Mouse (Mus musculus) urinary bladder, postnatal 14 days (tissue): ENCODE measurements at regions not wholly inside any gene's neighbourhood (a gene's known extent, or its start where the extent isn't known, plus 50 kb on each side); places are given as distances from the start of the nearest gene placed in this dataset.

Source experiments
- DNase-seq: peaks from one replicate; pipeline ENCODE4 v3.0.0; 2021; ENCODE audit warnings: low spot score

GRCm38 (mm10) chr11:48431316-48431715 is 368.8 kb upstream of the Rack1 start:
- no peak for DNase-seq

GRCm38 (mm10) chr11:48427423-48427822 is 372.7 kb upstream of the Rack1 start:
- no peak for DNase-seq

GRCm38 (mm10) chr11:48426446-48426845 is 373.7 kb upstream of the Rack1 start:
- no peak for DNase-seq

GRCm38 (mm10) chr11:48418066-48418756 is 381.9 kb upstream of the Rack1 start:
- DNase-seq = no peak

- DNase-seq = no peak
Observed at GRCm38 (mm10) chr11:48417615-48418014, 382.5 kb upstream of the Rack1 start.

GRCm38 (mm10) chr11:48398032-48398431 is 402.1 kb upstream of the Rack1 start:
- no peak for DNase-seq

- no peak for DNase-seq
Observed at GRCm38 (mm10) chr11:48381489-48381888, 392.7 kb upstream of the Sgcd start.

- DNase-seq = no peak
Observed at GRCm38 (mm10) chr11:48378044-48378443, 389.3 kb upstream of the Sgcd start.

GRCm38 (mm10) chr11:48377269-48377668 is 388.5 kb upstream of the Sgcd start:
- no peak for DNase-seq

GRCm38 (mm10) chr11:48351349-48352023 is 362.7 kb upstream of the Sgcd start:
- DNase-seq = no peak

- DNase-seq = no peak
Observed at GRCm38 (mm10) chr11:48314500-48314899, 325.7 kb upstream of the Sgcd start.

GRCm38 (mm10) chr11:48295370-48295769 is 306.6 kb upstream of the Sgcd start:
- DNase-seq = no peak

GRCm38 (mm10) chr11:48262492-48262891 is 273.7 kb upstream of the Sgcd start:
- no peak for DNase-seq

GRCm38 (mm10) chr11:48261089-48261488 is 272.3 kb upstream of the Sgcd start:
- DNase-seq = no peak

- DNase-seq = no peak
Observed at GRCm38 (mm10) chr11:48250678-48251317, 262.0 kb upstream of the Sgcd start.

- DNase-seq = no peak
Observed at GRCm38 (mm10) chr11:48249315-48249714, 260.5 kb upstream of the Sgcd start.

GRCm38 (mm10) chr11:48221156-48221555 is 232.4 kb upstream of the Sgcd start:
- no peak for DNase-seq

GRCm38 (mm10) chr11:48219157-48219556 is 230.4 kb upstream of the Sgcd start:
- DNase-seq = no peak

GRCm38 (mm10) chr11:48216762-48217161 is 228.0 kb upstream of the Sgcd start:
- no peak for DNase-seq

GRCm38 (mm10) chr11:48186604-48187003 is 197.8 kb upstream of the Sgcd start:
- no peak for DNase-seq

- no peak for DNase-seq
Observed at GRCm38 (mm10) chr11:48178943-48179342, 190.2 kb upstream of the Sgcd start.

- no peak for DNase-seq
Observed at GRCm38 (mm10) chr11:48178174-48178573, 189.4 kb upstream of the Sgcd start.

GRCm38 (mm10) chr11:48176451-48176850 is 187.7 kb upstream of the Sgcd start:
- DNase-seq = no peak
